Mouse (Mus musculus): ENCODE measurements around the gene Klf3. TPM values are rescaled to one million over a fixed set of nuclear protein-coding genes. Genes with fewer than 3 reads are reported as not detected.
"Not testable (repeated sequence)": the region's sequence is repeated elsewhere in the genome, so short reads cannot be mapped to it uniquely, and the experiment has no call there.

Klf3 gene
- total and polyA plus RNA-seq, 3 experiments: 20.1 to 170 (median 147) TPM

DNA sequence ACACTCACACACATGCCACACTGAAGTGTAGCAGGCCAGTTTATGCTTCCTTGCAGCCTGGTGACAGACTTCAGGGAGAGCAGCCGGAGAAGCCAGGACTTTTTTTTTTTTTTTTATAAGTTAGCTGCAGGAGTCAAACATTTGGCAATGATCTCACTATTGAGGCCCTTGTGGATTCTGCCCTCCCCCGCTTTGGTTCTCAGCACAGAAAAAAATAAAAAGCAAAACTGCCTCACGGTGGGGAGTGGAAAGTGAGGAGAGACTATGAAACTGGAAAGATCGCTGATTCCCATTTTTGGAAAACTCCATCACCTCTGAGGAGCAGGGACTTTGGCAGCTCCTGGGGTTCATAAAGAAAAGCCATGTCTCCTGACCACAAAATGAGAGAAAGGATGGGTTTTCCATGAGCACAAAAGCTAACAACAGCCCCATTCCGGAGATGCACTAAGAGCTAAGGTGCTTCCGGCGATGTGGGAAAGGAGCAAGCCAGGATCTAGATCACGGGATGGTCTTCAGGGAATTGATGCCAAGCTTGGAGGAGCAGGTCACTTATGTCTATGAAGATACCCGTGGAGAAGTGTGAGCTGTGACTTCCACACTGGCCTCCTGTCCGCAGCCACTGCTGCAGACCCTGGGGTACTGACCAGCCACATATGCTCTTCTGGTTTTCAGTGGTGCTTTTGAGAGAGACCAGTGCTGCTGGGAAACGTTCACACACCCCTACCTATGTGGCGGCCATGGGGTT lies 73.1 kb downstream of the Klf3 start:
- Histone ChIP-seq H3K9me3 (replicated peaks) (no peaks in the 10 kb centered on the region), H3K4me1 (ENCODE audit: insufficient read depth, low read depth, low read length) (no peaks in the 10 kb centered on the region), H3K36me3 (replicated peaks) (no peaks in the 10 kb centered on the region), H3K4me3 (ENCODE audit: low read depth, low read length) (no peak overlapping the region), H3K27me3 (ENCODE audit: insufficient read depth, low read length) (peaks cover 17% of the 10 kb centered on the region)
- no peak for DNase-seq (ENCODE audit: low spot score)
- ATAC-seq (ENCODE audit: extremely low read depth, insufficient number of reproducible peaks, low FRiP score, poor library complexity, severe bottlenecking): no peak
- TF ChIP-seq GATA1 (IDR thresholded peaks at IDR 0.05; ENCODE audit: borderline replicate concordance, low read length) (no peak), POLR2AphosphoS5 (IDR thresholded peaks at IDR 0.05; ENCODE audit: insufficient replicate concordance, low read depth, low read length) (no peak), TAL1 (conservative IDR thresholded peaks at IDR 0.05; ENCODE audit: low read depth, low read length) (no peak), CTCF (IDR thresholded peaks at IDR 0.05; ENCODE audit: low read depth, low read length) (no peak), GATA2 (IDR thresholded peaks at IDR 0.05; ENCODE audit: borderline replicate concordance, low read depth, low read length) (no peak)

- TF ChIP-seq GATA2 (IDR thresholded peaks at IDR 0.05; ENCODE audit: borderline replicate concordance, low read depth, low read length) (no peak), POLR2AphosphoS5 (IDR thresholded peaks at IDR 0.05; ENCODE audit: insufficient replicate concordance, low read depth, low read length) (no peak), TAL1 (conservative IDR thresholded peaks at IDR 0.05; ENCODE audit: low read depth, low read length) (no peak), GATA1 (IDR thresholded peaks at IDR 0.05; ENCODE audit: borderline replicate concordance, low read length) (no peak), CTCF (IDR thresholded peaks at IDR 0.05; ENCODE audit: low read depth, low read length) (no peak)
- H3K27me3 ChIP-seq (ENCODE audit: insufficient read depth, low read length): peaks cover 17% of the 10 kb centered on the region
Measured at GRCm38 (mm10) chr5:64877235-64878026, 74.2 kb downstream of the Klf3 start.

DNA sequence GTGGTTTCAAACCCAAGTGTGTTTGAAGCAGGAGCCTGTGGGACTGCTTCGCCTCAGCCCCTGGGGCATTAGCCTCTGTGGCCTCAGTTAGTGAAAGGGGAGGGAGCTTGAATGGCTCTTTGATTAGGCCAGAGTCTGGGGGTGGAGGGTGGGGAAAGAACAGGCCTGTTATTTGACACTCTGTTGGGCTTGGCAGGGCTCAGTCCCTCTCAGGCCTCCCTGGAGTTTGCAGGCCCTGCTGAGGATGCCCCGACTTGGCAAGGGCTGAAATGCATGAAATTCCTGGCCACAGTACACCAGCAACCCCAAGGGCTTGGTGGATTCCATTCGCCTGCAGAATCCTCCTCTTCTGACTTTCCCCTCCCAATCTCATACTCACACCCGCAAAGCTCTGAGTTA lies 74.8 kb downstream of the Klf3 start:
- Histone ChIP-seq H3K4me3 (ENCODE audit: low read depth, low read length) (no peak overlapping the region), H3K9me3 (replicated peaks) (no peaks in the 10 kb centered on the region), H3K4me1 (ENCODE audit: insufficient read depth, low read depth, low read length) (peaks cover 3% of the 10 kb centered on the region; the same call in 1 of the 2 replicates), H3K36me3 (replicated peaks) (no peaks in the 10 kb centered on the region), H3K27me3 (ENCODE audit: insufficient read depth, low read length) (peaks cover 17% of the 10 kb centered on the region)
- TF ChIP-seq GATA1 (IDR thresholded peaks at IDR 0.05; ENCODE audit: borderline replicate concordance, low read length) (no peak), GATA2 (IDR thresholded peaks at IDR 0.05; ENCODE audit: borderline replicate concordance, low read depth, low read length) (no peak), POLR2AphosphoS5 (IDR thresholded peaks at IDR 0.05; ENCODE audit: insufficient replicate concordance, low read depth, low read length) (no peak), CTCF (IDR thresholded peaks at IDR 0.05; ENCODE audit: low read depth, low read length) (no peak), TAL1 (conservative IDR thresholded peaks at IDR 0.05; ENCODE audit: low read depth, low read length) (no peak)
- ATAC-seq (ENCODE audit: extremely low read depth, insufficient number of reproducible peaks, low FRiP score, poor library complexity, severe bottlenecking) (no peak), DNase-seq (ENCODE audit: low spot score) (no peak)

More at GRCm38 (mm10) chr5:64877235-64878026, 74.2 kb downstream of the Klf3 start:
- ATAC-seq (ENCODE audit: extremely low read depth, insufficient number of reproducible peaks, low FRiP score, poor library complexity, severe bottlenecking): no peak
- Histone ChIP-seq H3K4me3 (ENCODE audit: low read depth, low read length) (no peak overlapping the region), H3K9me3 (replicated peaks) (no peaks in the 10 kb centered on the region), H3K36me3 (replicated peaks) (no peaks in the 10 kb centered on the region), H3K4me1 (ENCODE audit: insufficient read depth, low read depth, low read length) (no peaks in the 10 kb centered on the region)
- no peak for DNase-seq (ENCODE audit: low spot score)

DNA sequence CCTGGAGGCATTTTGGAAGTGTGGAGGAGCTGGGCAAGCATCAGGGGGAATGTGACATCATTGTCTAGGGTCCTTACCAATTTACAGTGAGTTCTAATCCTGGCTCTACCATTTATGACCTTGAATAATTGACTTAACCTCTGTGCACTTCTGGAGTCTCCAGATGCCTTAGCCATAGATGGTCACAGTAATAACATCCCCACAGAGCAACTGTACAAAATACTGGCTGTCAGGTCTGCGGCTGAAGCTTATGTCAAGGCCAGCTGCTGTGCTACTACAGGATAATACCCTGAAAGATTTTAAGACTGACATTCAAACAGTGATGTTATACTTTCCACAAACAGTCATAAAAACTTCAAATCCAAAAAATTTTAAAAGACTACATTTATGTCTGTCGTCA lies 75.3 kb downstream of the Klf3 start:
- Histone ChIP-seq H3K4me3 (ENCODE audit: low read depth, low read length) (no peak overlapping the region), H3K9me3 (replicated peaks) (no peaks in the 10 kb centered on the region), H3K4me1 (ENCODE audit: insufficient read depth, low read depth, low read length) (peaks cover 5% of the 10 kb centered on the region), H3K36me3 (replicated peaks) (no peaks in the 10 kb centered on the region), H3K27me3 (ENCODE audit: insufficient read depth, low read length) (peaks cover 17% of the 10 kb centered on the region)
- no peak for DNase-seq (ENCODE audit: low spot score)
- no peak for ATAC-seq (ENCODE audit: extremely low read depth, insufficient number of reproducible peaks, low FRiP score, poor library complexity, severe bottlenecking)
- TF ChIP-seq GATA2 (IDR thresholded peaks at IDR 0.05; ENCODE audit: borderline replicate concordance, low read depth, low read length) (no peak), GATA1 (IDR thresholded peaks at IDR 0.05; ENCODE audit: borderline replicate concordance, low read length) (no peak), CTCF (IDR thresholded peaks at IDR 0.05; ENCODE audit: low read depth, low read length) (no peak), POLR2AphosphoS5 (IDR thresholded peaks at IDR 0.05; ENCODE audit: insufficient replicate concordance, low read depth, low read length) (no peak), TAL1 (conservative IDR thresholded peaks at IDR 0.05; ENCODE audit: low read depth, low read length) (no peak)

DNA sequence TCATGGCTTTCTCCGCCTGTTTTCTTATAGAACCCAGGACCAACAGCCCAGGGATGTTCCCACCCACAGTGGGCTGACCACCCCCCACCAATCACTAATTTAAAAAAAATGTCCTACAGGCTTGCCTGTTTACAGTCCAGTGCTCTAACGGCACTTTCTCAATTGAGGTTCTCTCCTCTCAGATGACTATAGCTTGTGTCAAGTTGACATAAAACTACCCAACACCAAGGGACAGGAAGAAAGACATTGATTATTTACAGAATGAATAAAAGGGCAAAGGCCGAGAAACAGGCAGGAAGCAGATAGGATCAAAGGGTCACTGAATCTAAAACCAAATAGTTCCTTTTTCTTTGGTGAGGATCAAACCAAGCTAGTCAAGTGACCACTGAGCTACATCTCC lies 76.1 kb downstream of the Klf3 start:
- DNase-seq (ENCODE audit: low spot score) (no peak), ATAC-seq (ENCODE audit: extremely low read depth, insufficient number of reproducible peaks, low FRiP score, poor library complexity, severe bottlenecking) (no peak)
- TF ChIP-seq GATA1 (IDR thresholded peaks at IDR 0.05; ENCODE audit: borderline replicate concordance, low read length) (no peak), POLR2AphosphoS5 (IDR thresholded peaks at IDR 0.05; ENCODE audit: insufficient replicate concordance, low read depth, low read length) (no peak), GATA2 (IDR thresholded peaks at IDR 0.05; ENCODE audit: borderline replicate concordance, low read depth, low read length) (no peak), CTCF (IDR thresholded peaks at IDR 0.05; ENCODE audit: low read depth, low read length) (no peak), TAL1 (conservative IDR thresholded peaks at IDR 0.05; ENCODE audit: low read depth, low read length) (no peak)
- H3K4me1 ChIP-seq (ENCODE audit: insufficient read depth, low read depth, low read length): peaks cover 11% of the 10 kb centered on the region
- H3K27me3 ChIP-seq (ENCODE audit: insufficient read depth, low read length): peaks cover 15% of the 10 kb centered on the region
- H3K4me3 ChIP-seq (ENCODE audit: low read depth, low read length): no peak overlapping the region
- no peaks in the 10 kb centered on the region for H3K9me3 ChIP-seq (replicated peaks)
- H3K36me3 ChIP-seq (replicated peaks): no peaks in the 10 kb centered on the region

GRCm38 (mm10) chr5:64881559-64881958 lies 78.4 kb downstream of the Klf3 start:
- H3K27me3 ChIP-seq (ENCODE audit: insufficient read depth, low read length): peaks cover 11% of the 10 kb centered on the region
- not testable (repeated sequence) for DNase-seq (ENCODE audit: low spot score)

GRCm38 (mm10) chr5:64881976-64882375 lies 78.8 kb downstream of the Klf3 start:
- not testable (repeated sequence) for ATAC-seq (ENCODE audit: extremely low read depth, insufficient number of reproducible peaks, low FRiP score, poor library complexity, severe bottlenecking)

More at GRCm38 (mm10) chr5:64881559-64881958, 78.4 kb downstream of the Klf3 start:
- H3K4me1 ChIP-seq (ENCODE audit: insufficient read depth, low read depth, low read length): peaks cover 11% of the 10 kb centered on the region
- not testable (repeated sequence) for ATAC-seq (ENCODE audit: extremely low read depth, insufficient number of reproducible peaks, low FRiP score, poor library complexity, severe bottlenecking); H3K9me3 ChIP-seq (replicated peaks); H3K4me3 ChIP-seq (ENCODE audit: low read depth, low read length); H3K36me3 ChIP-seq (replicated peaks)

More at GRCm38 (mm10) chr5:64881976-64882375, 78.8 kb downstream of the Klf3 start:
- H3K27me3 ChIP-seq (ENCODE audit: insufficient read depth, low read length); H3K36me3 ChIP-seq (replicated peaks); DNase-seq (ENCODE audit: low spot score); H3K9me3 ChIP-seq (replicated peaks); H3K4me3 ChIP-seq (ENCODE audit: low read depth, low read length): not testable (repeated sequence)
- H3K4me1 ChIP-seq (ENCODE audit: insufficient read depth, low read depth, low read length): peaks cover 11% of the 10 kb centered on the region

Measured in G1E (cell line).